14 mouse cellular contexts compared by ENCODE assay signal in genomic region chr1:181260422-181260821, GRCm38 (mm10). TPM values are rescaled to one million over a fixed set of nuclear protein-coding genes. Genes with fewer than 3 reads are reported as not detected.
DNase-seq lines count a peak whose midpoint lies in the region; ATAC-seq and TF ChIP-seq lines count a peak whose summit lies in the region.
"Had no signal": no experiment of that assay in that cellular context is flagged by ENCODE, and none has a peak within 500 bp of the region (broad histone marks: within the 10 kb centered on the region; RNA-seq: fewer than 3 reads in every experiment).

No protein-coding gene starts in this region.

- H3K4me2 ChIP-seq in midbrain, embryonic 14.5 days (ENCODE audit: low read length), result no peak overlapping the region
- no peak overlapping the region for H3K4me2 ChIP-seq in heart, postnatal 0 days (ENCODE audit: low read depth, low read length)
- H3K4me2 ChIP-seq: hindbrain, embryonic 15.5 days; midbrain, embryonic 12.5 days had no signal

- no peak for DNase-seq in midbrain, embryonic 10.5 days (ENCODE audit: low spot score)
- no peak for DNase-seq in midbrain, embryonic 14.5 days
- DNase-seq in heart, postnatal 0 days (ENCODE audit: low spot score), result peak; percentile 57
- no peak for DNase-seq in cerebellum, adult 8-10 months
- DNase-seq in urinary bladder, postnatal 4 days (ENCODE audit: low spot score in 2 of 2), result no peak
- no peak for DNase-seq in layer of hippocampus, postnatal 14 days (ENCODE audit: low spot score in 2 of 2)
- DNase-seq: adrenal gland, postnatal 25 days; gastrocnemius, postnatal 14 days had no signal

- no peak for ATAC-seq in erythroblast, adult 5-6 weeks (replicated peaks; ENCODE audit: low FRiP score, poor library complexity, severe bottlenecking)
- ATAC-seq in midbrain, embryonic 14.5 days (ENCODE audit: low FRiP score, low TSS enrichment), result no peak
- peak; percentile 10; the same call in 1 of the 2 replicates for ATAC-seq in heart, postnatal 0 days (ENCODE audit: insufficient read depth, low read depth)
- ATAC-seq: lung, postnatal 0 days had no signal

- peaks cover 78% of the 10 kb centered on the region for H3K4me1 ChIP-seq in erythroblast, embryonic 14.5 days (ENCODE audit: control insufficient read depth)
- peaks cover 45% of the 10 kb centered on the region for H3K4me1 ChIP-seq in midbrain, embryonic 10.5 days
- H3K4me1 ChIP-seq in midbrain, embryonic 14.5 days (ENCODE audit: control insufficient read depth, insufficient read depth, low read length), result peaks cover 18% of the 10 kb centered on the region
- peaks cover 19% of the 10 kb centered on the region; the same call in 1 of the 2 replicates for H3K4me1 ChIP-seq in heart, postnatal 0 days (ENCODE audit: control insufficient read depth, insufficient read depth)

- no peaks in the 10 kb centered on the region for H3K9me3 ChIP-seq in erythroblast, embryonic 14.5 days (ENCODE audit: control insufficient read depth, low read length)
- no peaks in the 10 kb centered on the region; the same call in 1 of the 2 replicates for H3K9me3 ChIP-seq in midbrain, embryonic 10.5 days (replicated peaks)
- H3K9me3 ChIP-seq in midbrain, embryonic 14.5 days (ENCODE audit: control insufficient read depth, low read length), result no peaks in the 10 kb centered on the region
- H3K9me3 ChIP-seq in heart, postnatal 0 days (replicated peaks; ENCODE audit: control insufficient read depth, low read length), result no peaks in the 10 kb centered on the region
- H3K9me3 ChIP-seq: hindbrain, embryonic 15.5 days; midbrain, embryonic 12.5 days had no signal

- 91% methylated on average over 10 of the region's 10 CpGs for WGBS in midbrain, embryonic 10.5 days
- 93% methylated on average over 10 of the region's 10 CpGs for WGBS in midbrain, embryonic 14.5 days
- WGBS in heart, postnatal 0 days, result 74% methylated on average over 10 of the region's 10 CpGs

- H3K27ac ChIP-seq in midbrain, embryonic 10.5 days (replicated peaks), result peak overlapping the region; percentile 57
- no peak overlapping the region for H3K27ac ChIP-seq in midbrain, embryonic 14.5 days (replicated peaks; ENCODE audit: low read depth, low read length)
- H3K27ac ChIP-seq in heart, postnatal 0 days (ENCODE audit: low read depth), result peak overlapping the region; percentile 12; the same call in 1 of the 2 replicates
- H3K27ac ChIP-seq: hindbrain, embryonic 15.5 days; midbrain, embryonic 12.5 days; stomach, postnatal 0 days had no signal

- no peak for TF ChIP-seq EP300 in heart, postnatal 0 days (IDR thresholded peaks at IDR 0.05; ENCODE audit: low read depth)

- H3K36me3 ChIP-seq in erythroblast, embryonic 14.5 days (ENCODE audit: control insufficient read depth), result peaks cover 23% of the 10 kb centered on the region
- H3K36me3 ChIP-seq in midbrain, embryonic 10.5 days, result no peaks in the 10 kb centered on the region
- H3K36me3 ChIP-seq in midbrain, embryonic 14.5 days (ENCODE audit: control insufficient read depth, insufficient read depth, low read length), result no peaks in the 10 kb centered on the region
- H3K36me3 ChIP-seq in heart, postnatal 0 days (replicated peaks; ENCODE audit: control insufficient read depth, insufficient read depth, low read length), result no peaks in the 10 kb centered on the region
- H3K36me3 ChIP-seq: hindbrain, embryonic 15.5 days; midbrain, embryonic 12.5 days had no signal

- no peak for TF ChIP-seq CTCF in heart, postnatal 0 days (IDR thresholded peaks at IDR 0.05; ENCODE audit: low read depth)

- H3K27me3 ChIP-seq in erythroblast, embryonic 14.5 days (ENCODE audit: control insufficient read depth), result no peaks in the 10 kb centered on the region
- H3K27me3 ChIP-seq in midbrain, embryonic 10.5 days (ENCODE audit: low read depth, poor library complexity, severe bottlenecking), result peaks cover 28% of the 10 kb centered on the region
- H3K27me3 ChIP-seq in midbrain, embryonic 14.5 days (ENCODE audit: control insufficient read depth, insufficient read depth, low read length), result 0 out of 2 replicates have a peak, but pooled peaks cover 1% of the 10 kb centered on the region
- no peaks in the 10 kb centered on the region for H3K27me3 ChIP-seq in heart, postnatal 0 days (ENCODE audit: control insufficient read depth, insufficient read depth, low read length)
- H3K27me3 ChIP-seq: hindbrain, embryonic 15.5 days had no signal

- no peak overlapping the region for H3K9ac ChIP-seq in midbrain, embryonic 14.5 days (replicated peaks; ENCODE audit: low read length)
- H3K9ac ChIP-seq in heart, postnatal 0 days (replicated peaks; ENCODE audit: low read depth, low read length), result no peak overlapping the region
- H3K9ac ChIP-seq: hindbrain, embryonic 15.5 days; midbrain, embryonic 12.5 days had no signal

- peak overlapping the region; percentile 22 for H3K4me3 ChIP-seq in erythroblast, embryonic 14.5 days (replicated peaks)
- no peak overlapping the region for H3K4me3 ChIP-seq in midbrain, embryonic 10.5 days
- no peak overlapping the region for H3K4me3 ChIP-seq in midbrain, embryonic 14.5 days (replicated peaks; ENCODE audit: low read depth, low read length)
- no peak overlapping the region for H3K4me3 ChIP-seq in heart, postnatal 0 days (ENCODE audit: low read depth, low read length)
- H3K4me3 ChIP-seq: hindbrain, embryonic 15.5 days; midbrain, embryonic 12.5 days had no signal

RNA-seq across cellular contexts. Expression of gene Wdr26, which starts 48.6 kb away (rescaled TPM):
- 12.7 and 17.8 TPM in 2 replicates for polyA plus RNA-seq in erythroblast, embryonic 14.5 days (2012)
- total RNA-seq in erythroblast, adult 5-6 weeks (2015; ENCODE audit: low replicate concordance), result 871 and 922 TPM in 2 replicates
- total RNA-seq in erythroblast, adult 5-6 weeks (2017; ENCODE audit: low replicate concordance), result 1,326 and 1,581 TPM in 2 replicates
- 29.8 and 33.8 TPM in 2 replicates for polyA plus RNA-seq in midbrain, embryonic 10.5 days (2016; fragmentation: Nextera tagmentation; extraction: Ambion mirVana)
- polyA plus RNA-seq in midbrain, embryonic 14.5 days (2014; fragmentation: Nextera tagmentation; extraction: Ambion mirVana), result 53.1 and 54.8 TPM in 2 replicates
- 37.4 and 46.2 TPM in 2 replicates for total RNA-seq in heart, postnatal 0 days (2014; rRNA removed; ENCODE audit: low replicate concordance)
- polyA plus RNA-seq in heart, postnatal 0 days (2015; fragmentation: Nextera tagmentation; extraction: Ambion mirVana), result 34.8 and 38.6 TPM in 2 replicates
- 100 to 1,000 TPM; 132 to 143 TPM for total RNA-seq in layer of hippocampus, postnatal 14 days (2021)
